Mouse (Mus musculus) frontal cortex, adult 2 months (tissue): ENCODE results near the gene Sp4. TPM values are rescaled to one million over a fixed set of nuclear protein-coding genes. Genes with fewer than 3 reads are reported as not detected.

Experiments used
- DNase-seq, 2 experiments: peaks; one replicate each; pipeline ENCODE4 v3.0.0; 2022; ENCODE audit warnings: low spot score in 1 of 2; ENCODE audit errors: extremely low spot score in 1 of 2
- polyA plus RNA-seq: library from polyadenylated mRNA; depleted of rRNA; stranded (reverse); fragments of >200 nt; gene quantifications from 2 replicates; pipeline ENCODE4 v1.2.3, GENCODE M21; 2012; rRNA removed

Sp4 gene
- polyA plus RNA-seq, 1 experiment = 13.0 TPM

- DNase-seq = no peak
Observed at GRCm38 (mm10) chr12:118281961-118282360, 19.3 kb downstream of the Sp4 start.

DNA sequence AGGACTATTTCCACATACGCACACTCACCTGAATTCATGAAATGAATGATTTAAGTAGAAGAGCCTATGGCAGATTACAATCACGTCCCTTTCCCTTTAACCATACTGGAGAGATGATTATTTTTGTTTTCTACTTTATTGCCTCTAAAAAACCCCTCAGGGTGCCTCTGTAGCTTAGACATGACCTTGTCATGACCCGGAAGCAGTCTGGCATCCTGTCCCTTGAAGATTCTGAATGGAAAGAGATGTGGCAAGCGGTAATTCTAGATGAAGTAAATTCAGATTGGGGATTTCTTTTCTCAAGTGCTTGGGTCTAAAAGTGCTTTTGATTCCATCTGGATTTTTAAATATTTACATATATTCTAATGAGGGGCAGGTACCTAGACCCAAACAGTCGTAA lies 24.9 kb downstream of the Sp4 start:
- DNase-seq = no peak

DNA sequence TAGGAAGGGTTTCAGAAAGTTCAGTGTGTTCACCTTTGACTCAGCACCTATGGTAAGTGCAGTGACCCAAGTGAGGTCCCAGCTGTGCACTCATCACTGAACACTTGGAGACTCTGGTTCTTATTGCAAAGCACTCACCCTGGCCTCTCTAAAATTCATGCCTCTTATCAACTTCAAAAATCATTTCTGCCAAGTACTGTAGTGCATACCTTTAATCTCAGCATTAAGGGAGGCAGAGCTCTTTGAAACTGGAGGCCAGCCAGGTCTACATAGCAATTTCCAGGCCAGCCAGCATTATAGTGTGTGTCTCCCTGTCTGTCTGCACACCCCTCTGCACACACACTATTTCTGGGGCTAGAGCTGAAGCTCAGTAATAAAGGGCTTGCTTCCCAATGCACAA lies 36.3 kb downstream of the Sp4 start:
- DNase-seq = no peak

DNA sequence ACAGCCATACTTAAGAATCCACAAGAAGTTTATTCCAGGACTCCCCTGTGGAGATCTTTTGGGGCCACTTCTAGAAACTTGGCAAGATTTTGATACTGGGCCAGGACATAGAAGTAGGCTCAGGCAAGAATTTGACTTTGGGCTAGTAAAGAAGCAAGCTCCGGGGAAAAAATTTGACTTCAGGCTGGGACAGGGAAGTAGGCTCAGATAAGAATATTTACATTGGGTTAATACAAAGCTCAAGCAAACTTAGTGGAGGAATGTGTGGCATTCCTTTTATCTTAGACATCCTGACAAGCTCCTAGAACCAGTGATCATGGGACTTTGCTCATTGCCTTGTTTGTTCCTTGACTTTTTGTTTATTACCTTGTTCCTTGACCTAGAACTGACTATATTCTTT lies 37.4 kb downstream of the Sp4 start:
- no peak for DNase-seq

- no peak for DNase-seq
Observed at GRCm38 (mm10) chr12:118255292-118255782, 45.9 kb downstream of the Sp4 start.

GRCm38 (mm10) chr12:118221182-118221581 lies 80.1 kb downstream of the Sp4 start:
- no peak for DNase-seq

GRCm38 (mm10) chr12:118220062-118220461 lies 81.2 kb downstream of the Sp4 start:
- DNase-seq = no peak

- DNase-seq = no peak
Observed at GRCm38 (mm10) chr12:118212163-118212562, 89.1 kb downstream of the Sp4 start.

DNA sequence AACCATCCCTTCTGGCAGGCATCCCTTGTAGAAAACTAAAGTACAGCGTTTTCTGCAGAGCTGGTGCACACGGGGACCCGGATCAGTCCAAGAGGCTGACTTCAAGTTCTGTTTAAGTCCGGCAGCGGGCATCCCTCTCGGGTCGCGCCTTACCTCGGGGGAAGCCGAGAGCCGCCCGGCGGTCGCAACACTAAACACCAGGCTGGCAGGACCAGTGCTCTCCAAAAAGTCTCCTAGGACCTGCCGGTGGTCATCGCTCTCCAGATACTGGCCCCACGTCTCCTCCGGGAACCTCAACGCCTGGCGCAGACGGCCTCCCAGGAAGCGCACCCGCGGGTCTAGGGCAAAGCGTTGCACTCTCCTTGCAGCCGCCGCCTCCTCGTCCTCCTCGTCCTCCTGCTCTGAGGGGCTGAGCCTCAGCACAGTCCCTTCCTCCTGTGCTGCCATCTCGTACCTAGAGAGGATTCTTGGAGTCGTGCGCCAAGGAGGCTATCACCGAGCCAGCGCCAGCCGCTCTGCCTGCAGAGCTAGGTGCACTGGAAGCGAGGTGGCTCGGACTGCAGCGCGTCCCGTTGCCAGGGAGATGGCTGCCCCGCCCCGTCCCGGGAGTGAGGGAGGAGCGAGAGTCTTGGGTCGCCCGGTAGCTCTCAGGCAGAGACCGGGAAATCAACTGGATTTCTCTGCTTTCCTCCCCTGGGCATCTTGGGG lies 102.7 kb downstream of the Sp4 start, which contains the start of gene Dnah11:
Gene Dnah11 (minus strand): TSS at position 658 of the 708 bp plus-strand sequence.
- DNase-seq = peak in 1 of 2 experiments; percentile 55

DNA sequence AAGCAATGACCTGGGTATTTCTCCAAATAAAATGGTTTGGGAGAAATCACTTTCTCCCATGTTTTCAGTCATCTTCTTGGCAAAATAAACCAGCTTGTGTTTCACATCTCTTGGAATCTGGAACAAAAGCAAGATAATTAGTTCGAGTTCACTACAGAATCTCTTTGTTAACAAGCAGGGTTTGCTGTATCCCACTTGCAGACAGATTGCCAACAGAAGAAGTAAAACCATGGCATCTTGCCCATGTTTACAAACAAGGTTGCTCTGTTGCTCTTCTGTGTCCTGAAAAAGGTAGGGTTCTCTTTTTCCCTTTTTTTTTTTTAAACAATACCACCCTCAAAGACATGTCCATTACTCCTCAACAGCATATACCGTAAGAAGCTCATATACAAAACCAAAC lies 104.7 kb downstream of the Sp4 start:
- DNase-seq = no peak

- no peak for DNase-seq
Observed at GRCm38 (mm10) chr12:118189535-118189934, 111.7 kb downstream of the Sp4 start.

DNA sequence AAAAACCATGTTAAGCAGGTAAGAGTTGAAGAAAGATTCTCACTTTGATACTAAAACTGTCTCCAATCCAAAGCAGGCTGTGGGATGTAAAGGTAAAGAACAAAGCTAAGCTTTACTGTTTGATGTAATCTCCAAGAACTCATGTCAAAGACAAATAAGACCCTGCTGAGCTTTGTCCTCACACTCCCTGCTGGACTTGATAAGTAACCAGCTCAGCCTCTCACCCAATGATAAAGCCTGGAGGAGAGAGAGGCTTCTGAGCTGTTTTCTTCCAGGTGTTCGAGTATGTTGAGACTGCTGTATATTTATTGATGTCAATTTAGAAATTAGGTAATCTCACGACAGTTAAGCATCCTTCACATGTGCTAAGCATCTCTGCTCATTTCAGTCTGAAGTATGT lies 113.6 kb downstream of the Sp4 start:
- no peak for DNase-seq

GRCm38 (mm10) chr12:118186881-118187489 lies 114.3 kb downstream of the Sp4 start:
- DNase-seq = no peak

GRCm38 (mm10) chr12:118186120-118186880 lies 114.9 kb downstream of the Sp4 start:
- no peak for DNase-seq

Other genes starting within 250 kb of the Sp4 start
- 7.2 and 10.3 TPM in 2 replicates for gene Dnah11, start 102.4 kb downstream of the Sp4 start, polyA plus RNA-seq